Comparison of ENCODE assay signal across 15 mouse cellular contexts in genomic region chr11:86671041-86671675, GRCm38 (mm10). TPM values are rescaled to one million over a fixed set of nuclear protein-coding genes. Genes with fewer than 3 reads are reported as not detected.
DNase-seq lines count a peak whose midpoint lies in the region; ATAC-seq and TF ChIP-seq lines count a peak whose summit lies in the region.
"Had no signal": no experiment of that assay in that cellular context is flagged by ENCODE, and none has a peak within 500 bp of the region (broad histone marks: within the 10 kb centered on the region; RNA-seq: fewer than 3 reads in every experiment).

No protein-coding gene starts in this region.

- no peaks in the 10 kb centered on the region for H3K27me3 ChIP-seq in liver, embryonic 16.5 days (ENCODE audit: control insufficient read depth, insufficient read depth, low read depth, low read length)
- H3K27me3 ChIP-seq: limb, embryonic 13.5 days had no signal

- TF ChIP-seq POLR2A in bone marrow macrophage, adult 2 months (IDR thresholded peaks at IDR 0.05; ENCODE audit: borderline replicate concordance, low read depth, low read length) = no peak

- ATAC-seq in liver, embryonic 16.5 days (ENCODE audit: low read depth) = no peak
- ATAC-seq in megakaryocyte progenitor cell, adult 5-6 weeks (replicated peaks; ENCODE audit: poor library complexity) = no peak
- ATAC-seq: hindbrain, embryonic 16.5 days had no signal

- 0 out of 2 replicates have a peak, but pooled peaks have one; percentile 6 for TF ChIP-seq CTCF in layer of hippocampus, adult 2 months (conservative IDR thresholded peaks at IDR 0.05)
- no peak for TF ChIP-seq CTCF in bone marrow macrophage, adult 2 months (IDR thresholded peaks at IDR 0.05; ENCODE audit: low read depth, low read length)

- H3K36me3 ChIP-seq in liver, embryonic 16.5 days (ENCODE audit: control insufficient read depth, insufficient read depth) = no peaks in the 10 kb centered on the region
- H3K36me3 ChIP-seq: limb, embryonic 13.5 days had no signal

- no peak overlapping the region for H3K4me3 ChIP-seq in layer of hippocampus, adult 2 months
- peak overlapping the region; percentile 43; the same call in 1 of the 2 replicates for H3K4me3 ChIP-seq in bone marrow macrophage, adult 2 months (ENCODE audit: insufficient read depth, low read length)
- no peak overlapping the region for H3K4me3 ChIP-seq in liver, embryonic 16.5 days (ENCODE audit: low read depth, low read length)
- H3K4me3 ChIP-seq: limb, embryonic 13.5 days had no signal

- 59% methylated on average over 3 of the region's 3 CpGs for WGBS in liver, embryonic 16.5 days (ENCODE audit: insufficient replicate concordance)

- no peak overlapping the region for H3K9ac ChIP-seq in liver, embryonic 16.5 days (ENCODE audit: low read depth, low read length)
- H3K9ac ChIP-seq: limb, embryonic 13.5 days had no signal

- H3K4me2 ChIP-seq in liver, embryonic 16.5 days (ENCODE audit: low read depth, low read length) = no peak overlapping the region
- H3K4me2 ChIP-seq: limb, embryonic 13.5 days had no signal

- H3K9me3 ChIP-seq in liver, embryonic 16.5 days (replicated peaks; ENCODE audit: control insufficient read depth, low read length) = no peaks in the 10 kb centered on the region
- H3K9me3 ChIP-seq: limb, embryonic 13.5 days had no signal

- DNase-seq in gastrocnemius, adult 18-20 months (ENCODE audit: low spot score) = peak; percentile 55
- DNase-seq in gastrocnemius, postnatal 10 days = no peak
- DNase-seq in layer of hippocampus, adult 2 months (ENCODE audit: low spot score in 2 of 2) = peak in 1 of 2 experiments; percentile 34
- DNase-seq in layer of hippocampus, adult 9-11 months = no peak
- no peak for DNase-seq in lung, postnatal 25 days (ENCODE audit: low spot score)
- DNase-seq: adrenal gland, postnatal 36 days; cerebellum, adult 18-20 months; kidney, adult 8-10 months; lung, postnatal 36 days; midbrain, embryonic 14.5 days had no signal

- peak overlapping the region; percentile 68 for H3K27ac ChIP-seq in layer of hippocampus, adult 2 months
- H3K27ac ChIP-seq in bone marrow macrophage, adult 2 months (ENCODE audit: insufficient read depth, low read depth, low read length) = peak overlapping the region; percentile 95
- H3K27ac ChIP-seq in liver, embryonic 16.5 days (ENCODE audit: low read length) = peak overlapping the region; percentile 8; the same call in 1 of the 2 replicates
- H3K27ac ChIP-seq: limb, embryonic 13.5 days had no signal

- peaks cover 35% of the 10 kb centered on the region for H3K4me1 ChIP-seq in bone marrow macrophage, adult 2 months (ENCODE audit: control insufficient read depth, insufficient read depth, low read length)
- H3K4me1 ChIP-seq in liver, embryonic 16.5 days (ENCODE audit: control insufficient read depth, low read depth, low read length) = peaks cover 43% of the 10 kb centered on the region
- H3K4me1 ChIP-seq: limb, embryonic 13.5 days had no signal

RNA-seq across cellular contexts. Expression of gene Vmp1, which starts 12.5 kb away (rescaled TPM):
- 10 to 100 TPM; 76.3 to 84.8 TPM for total RNA-seq in gastrocnemius, adult 18-20 months (2021)
- total RNA-seq in gastrocnemius, postnatal 10 days (2021) = 10 to 100 TPM; 55.6 to 58.5 TPM
- 100 to 1,000 TPM; 111 to 139 TPM for total RNA-seq in layer of hippocampus, adult 2 months (2021)
- polyA plus RNA-seq in bone marrow macrophage, adult 2 months (2012; ENCODE audit: insufficient read depth, insufficient read length, missing spikeins) = 178 and 230 TPM in 2 replicates
- polyA plus RNA-seq in liver, embryonic 16.5 days (2015; fragmentation: Nextera tagmentation; extraction: Ambion mirVana) = 77.5 and 87.3 TPM in 2 replicates
- total RNA-seq in megakaryocyte progenitor cell, adult 5-6 weeks (2015) = 135 and 167 TPM in 2 replicates
- 94.0 and 120 TPM in 2 replicates for total RNA-seq in megakaryocyte progenitor cell, adult 5-6 weeks (2017)

RNA-seq across cellular contexts. Expression of gene Ptrh2, which starts 12.6 kb away (rescaled TPM):
- total RNA-seq in gastrocnemius, adult 18-20 months (2021) = 1 to 10 TPM; 6.3 to 6.5 TPM
- 1 to 10 TPM; 8.1 to 8.5 TPM for total RNA-seq in gastrocnemius, postnatal 10 days (2021)
- total RNA-seq in layer of hippocampus, adult 2 months (2021) = 10 to 100 TPM in 1 of 2 experiments, 1 to 10 TPM in 1; 9.0 to 10.1 TPM
- polyA plus RNA-seq in bone marrow macrophage, adult 2 months (2012; ENCODE audit: insufficient read depth, insufficient read length, missing spikeins) = 7.2 and 8.3 TPM in 2 replicates
- 13.3 and 13.7 TPM in 2 replicates for polyA plus RNA-seq in liver, embryonic 16.5 days (2015; fragmentation: Nextera tagmentation; extraction: Ambion mirVana)
- 22.5 and 23.3 TPM in 2 replicates for total RNA-seq in megakaryocyte progenitor cell, adult 5-6 weeks (2015)
- total RNA-seq in megakaryocyte progenitor cell, adult 5-6 weeks (2017) = 26.1 and 27.1 TPM in 2 replicates

Comparison
In these comparisons a context has a peak if more than half of its experiments do, and no peak if none do; other contexts are left out.
1. H3K27ac ChIP-seq: peak in every context shown above with its lines; median percentile 95 in bone marrow macrophage, adult 2 months; 68 in layer of hippocampus, adult 2 months; 8 in liver, embryonic 16.5 days.